Mouse (Mus musculus) adrenal gland, postnatal 36 days (tissue): ENCODE results near the gene Trmt1. TPM values are rescaled to one million over a fixed set of nuclear protein-coding genes. Genes with fewer than 3 reads are reported as not detected.
A peak's percentile ranks its signal among the peaks of the same experiment; 100 is the strongest.
"Not testable (repeated sequence)": the region's sequence is repeated elsewhere in the genome, so short reads cannot be mapped to it uniquely, and the experiment has no call there.

Experiments
- DNase-seq, 2 experiments: peaks; one replicate each; pipeline ENCODE4 v3.0.0; 2021; ENCODE audit warnings: mixed read lengths in 1 of 2
- total RNA-seq, 2 experiments: library from RNA; stranded (reverse); gene quantifications; 2 replicates each; pipeline ENCODE4 v1.2.3; 2021

The Trmt1 gene
- total RNA-seq, 2 experiments from 2014 or later, result 63.8 to 83.7 TPM

DNA sequence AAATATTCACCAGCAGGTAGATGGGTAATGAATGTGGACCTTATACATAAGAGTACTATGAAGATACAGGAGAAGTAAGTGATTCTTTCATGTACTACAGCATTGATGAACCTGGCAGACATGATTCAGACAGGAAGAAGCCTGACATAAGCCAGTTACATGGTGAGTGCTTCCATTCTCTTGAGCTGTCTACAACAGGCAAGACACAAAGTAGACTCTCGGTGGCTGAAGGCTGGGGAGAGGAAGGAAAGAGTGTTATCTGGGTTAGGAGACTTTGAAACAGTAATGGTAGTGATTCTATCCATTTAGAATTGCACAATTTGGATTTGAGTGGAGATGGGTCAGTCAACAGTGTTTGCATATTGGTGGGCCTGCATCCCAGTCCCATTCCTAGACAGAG lies 27.2 kb upstream of the Trmt1 start:
- no peak for DNase-seq

DNA sequence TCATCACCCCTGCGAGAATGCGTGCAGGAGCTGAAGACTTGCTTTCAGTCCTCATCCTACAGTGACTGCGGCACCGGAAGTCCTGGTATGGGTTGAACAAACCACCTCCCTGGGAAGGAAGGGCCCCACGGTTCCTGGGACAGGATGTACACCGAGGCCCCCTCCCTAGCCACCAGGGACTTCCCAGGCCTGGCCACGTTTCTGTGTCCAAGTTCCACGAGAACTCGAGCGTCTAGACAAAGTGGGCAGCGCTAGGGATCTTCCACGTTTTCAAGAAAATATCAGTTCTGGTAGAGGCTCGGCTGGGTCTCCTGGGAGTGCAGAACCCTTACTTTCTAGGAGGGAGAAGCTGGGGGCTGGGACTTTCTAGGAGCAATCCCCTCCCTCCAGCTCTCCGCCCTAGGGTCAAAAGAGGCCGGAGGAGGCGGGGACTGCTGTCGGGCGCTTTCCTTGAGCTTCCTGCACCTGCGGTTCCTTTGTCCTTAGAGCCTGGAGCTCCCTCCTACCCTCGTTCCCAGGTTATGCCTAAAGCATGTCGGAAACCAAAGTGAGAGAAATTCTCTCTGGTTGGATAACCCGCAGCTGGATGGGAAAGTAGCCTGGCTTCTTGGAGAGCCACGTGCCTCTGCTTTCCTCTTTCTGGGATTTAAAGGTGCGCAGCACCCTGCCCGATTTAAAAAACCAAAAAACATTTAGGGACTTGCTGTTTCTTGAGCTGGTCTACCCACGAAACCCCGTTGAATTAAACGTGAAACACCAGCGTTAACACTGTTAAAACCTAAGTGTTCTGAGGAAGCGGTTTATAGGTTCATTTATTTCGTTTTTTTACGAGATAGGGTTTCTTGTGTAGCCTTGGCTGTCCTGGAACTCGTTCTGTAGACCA lies 25.9 kb upstream of the Trmt1 start:
- peak; percentile 59 to 76 for DNase-seq

DNA sequence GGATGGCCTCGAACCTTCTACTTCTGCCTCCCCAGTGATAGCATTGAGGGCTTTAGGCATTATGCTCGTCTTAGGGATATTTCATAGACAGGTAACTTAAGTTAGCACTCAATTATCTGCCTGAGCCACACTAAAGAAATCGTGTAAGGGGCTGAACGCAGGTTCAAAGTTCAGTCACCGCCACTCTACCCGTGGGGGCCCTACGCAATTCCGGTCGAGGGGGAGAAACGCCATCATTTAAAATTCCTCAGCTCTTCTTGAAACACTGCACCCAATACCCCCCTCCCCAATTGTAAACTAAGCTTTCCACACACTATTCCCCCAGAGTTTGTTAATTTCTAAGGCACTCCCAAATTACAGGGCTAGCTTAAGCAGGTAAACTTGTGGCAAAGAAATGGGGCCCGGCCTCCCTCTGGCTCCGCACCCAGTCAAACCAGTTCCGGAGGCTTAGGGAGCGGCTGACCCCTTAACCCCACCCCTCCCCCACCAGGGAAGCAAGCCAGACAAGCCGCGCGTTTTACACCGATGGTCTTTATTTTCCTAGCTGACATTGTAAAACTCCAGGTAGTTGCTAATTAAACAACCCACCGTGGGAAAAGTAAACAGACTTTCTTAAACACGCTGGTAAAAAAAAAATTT lies 25.2 kb upstream of the Trmt1 start:
- peak; percentile 45 to 78 for DNase-seq

DNA sequence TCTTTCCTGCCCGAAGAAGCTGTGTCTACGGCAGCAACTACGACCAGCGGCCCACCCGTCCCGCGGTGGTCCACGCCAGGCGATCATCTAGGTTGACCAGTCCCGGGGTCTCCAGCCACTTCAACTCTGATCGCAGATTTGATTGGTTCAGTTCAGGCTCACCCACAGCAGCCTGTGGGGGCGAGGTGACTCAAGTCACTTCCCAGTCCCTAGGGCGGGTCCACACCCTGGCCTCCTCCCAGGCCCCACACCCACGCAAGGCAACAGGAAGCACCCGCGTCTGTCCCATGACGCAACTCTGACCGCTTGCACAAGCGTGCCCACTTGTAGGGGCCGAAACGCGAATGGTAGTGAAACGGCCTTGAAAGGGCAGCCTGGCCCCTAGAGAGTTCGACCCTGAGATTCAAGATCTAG lies 24.6 kb upstream of the Trmt1 start:
- peak; percentile 95 for DNase-seq

DNA sequence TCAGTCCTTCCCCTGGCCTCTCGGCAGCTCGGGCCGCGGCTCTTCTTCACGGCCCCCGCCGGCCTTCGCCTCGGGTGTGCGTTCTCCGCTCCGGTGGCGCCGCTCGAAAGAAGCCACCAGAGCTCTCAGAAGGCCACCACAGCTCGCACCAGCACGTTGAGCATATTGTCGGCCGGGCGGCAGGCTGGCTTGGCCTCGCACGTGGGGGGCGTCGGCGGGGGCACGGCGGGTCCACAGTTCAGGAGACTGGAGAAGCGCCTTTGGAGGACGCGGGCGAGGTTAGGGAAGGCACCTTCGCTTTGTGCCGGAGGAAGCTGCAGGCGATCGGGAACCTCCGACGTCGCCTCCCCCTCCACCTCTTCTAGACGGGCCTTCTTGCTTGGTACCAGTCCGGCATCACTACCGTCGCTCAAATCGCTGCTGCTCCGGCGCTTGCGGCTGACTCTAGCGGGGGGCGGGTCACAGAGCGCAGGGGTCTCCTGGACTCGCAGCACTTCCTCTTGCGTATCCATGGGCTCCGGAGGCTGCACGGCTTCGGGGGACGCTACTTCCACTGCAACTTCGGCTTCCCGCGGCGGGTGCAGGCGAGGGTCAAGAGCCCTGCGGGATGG lies 24.0 kb upstream of the Trmt1 start:
- DNase-seq, result peak; percentile 45 to 61

DNA sequence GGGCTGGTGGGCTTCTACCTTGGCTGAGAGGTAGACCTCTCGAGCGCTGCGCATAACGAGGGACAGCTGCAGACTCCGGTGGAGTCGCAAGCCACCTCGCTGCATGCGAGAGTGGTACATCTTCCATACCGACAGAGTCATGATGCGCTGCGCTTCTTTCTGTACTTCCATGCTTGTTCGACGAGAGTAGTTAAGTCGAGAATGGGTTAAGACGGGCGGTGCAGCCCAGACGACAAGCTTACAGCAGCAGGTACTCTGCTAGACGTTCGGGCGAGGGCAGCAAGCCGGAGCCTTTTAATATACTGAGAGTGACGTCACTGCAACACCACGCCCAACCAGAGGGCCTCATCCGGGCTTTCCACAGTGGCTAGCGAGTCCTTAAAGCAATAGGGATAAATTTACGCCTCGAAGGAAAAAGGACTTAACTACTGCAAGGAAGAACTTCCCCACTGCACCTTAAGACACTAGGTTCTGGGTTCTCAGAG lies 23.5 kb upstream of the Trmt1 start, which contains the start of gene Ier2:
Gene Ier2, minus strand, starts transcription at position 272 of the 485 bp plus-strand sequence.
- DNase-seq, result peak; percentile 95 to 96

DNA sequence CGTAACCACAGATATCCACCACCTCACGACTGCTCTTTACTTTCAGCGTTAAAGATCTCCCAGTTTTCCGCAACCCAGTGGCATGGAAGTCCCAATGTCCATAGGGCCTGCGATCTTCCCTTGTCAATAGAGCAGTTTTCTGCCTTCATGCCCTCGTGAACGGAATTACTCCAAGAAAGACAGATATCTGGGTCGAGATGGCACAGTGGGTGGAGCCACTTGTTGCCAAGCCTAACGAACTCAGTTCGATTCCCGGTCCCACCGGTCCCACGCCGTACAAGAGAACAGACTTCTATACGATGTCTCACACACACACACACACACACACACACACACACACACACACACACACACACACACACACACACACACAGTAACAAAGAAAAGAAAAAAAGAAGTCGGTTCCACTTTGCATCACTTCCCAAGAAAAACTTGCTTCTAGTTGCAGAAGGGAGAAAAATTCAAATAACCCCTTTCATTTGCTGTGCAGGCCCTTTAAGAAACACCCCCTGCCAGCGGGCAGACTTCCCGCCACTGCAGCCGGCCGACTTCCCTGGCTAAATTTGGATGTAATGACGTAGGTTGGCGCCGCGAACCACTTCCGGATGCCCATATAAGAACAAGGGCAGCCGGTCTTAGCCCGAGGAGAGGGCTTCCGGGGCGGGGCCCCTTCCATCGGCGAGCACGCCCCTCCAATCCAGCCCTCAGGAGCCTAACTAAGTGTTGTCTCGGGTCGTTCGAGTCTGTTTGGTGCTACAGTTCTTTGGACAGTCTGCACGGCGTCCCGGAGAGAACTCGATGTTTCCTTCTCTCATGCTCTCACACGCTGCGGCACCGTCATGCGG lies 22.4 kb upstream of the Trmt1 start:
- peak; percentile 97 to 98 for DNase-seq

DNA sequence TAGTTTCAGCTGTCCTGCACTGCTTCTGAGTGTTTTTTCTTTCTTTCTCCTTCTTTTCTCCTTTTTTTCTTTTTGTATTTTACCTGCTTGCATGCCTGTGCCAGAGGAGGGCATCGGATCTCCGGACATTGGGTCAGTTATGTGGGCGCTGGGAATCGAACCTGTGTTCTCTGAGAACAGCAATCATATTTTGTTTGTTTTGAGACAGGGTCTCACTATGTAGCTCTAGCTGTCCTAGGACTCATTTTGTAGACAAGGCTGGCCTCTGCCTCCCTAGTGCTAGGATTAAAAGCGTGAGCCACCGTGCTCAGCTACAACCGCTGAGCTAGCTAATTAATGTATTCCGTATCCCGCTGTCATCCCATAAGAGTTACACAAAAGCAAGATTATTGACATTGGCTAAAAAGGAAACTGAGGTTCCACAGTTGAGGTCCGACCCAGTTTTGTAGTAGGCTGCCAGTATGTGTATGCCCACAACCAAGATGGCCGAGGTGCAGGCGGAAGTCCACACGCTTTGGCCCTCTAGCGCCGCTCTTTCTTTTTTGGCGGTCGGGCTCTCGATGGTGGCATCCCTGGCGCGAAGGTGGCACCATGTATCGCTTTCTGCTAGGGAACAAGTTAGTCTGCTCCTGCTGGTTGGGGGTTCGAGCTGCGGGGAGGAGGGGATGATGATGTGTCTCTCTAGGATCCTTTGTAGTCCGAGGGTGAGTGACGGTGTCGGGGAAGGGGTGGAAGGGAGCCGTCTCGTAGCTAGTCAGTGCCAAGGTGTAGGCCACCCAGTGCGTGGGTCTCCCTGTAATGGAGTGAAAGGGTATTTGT lies 21.3 kb upstream of the Trmt1 start:
- peak; percentile 87 for DNase-seq

DNA sequence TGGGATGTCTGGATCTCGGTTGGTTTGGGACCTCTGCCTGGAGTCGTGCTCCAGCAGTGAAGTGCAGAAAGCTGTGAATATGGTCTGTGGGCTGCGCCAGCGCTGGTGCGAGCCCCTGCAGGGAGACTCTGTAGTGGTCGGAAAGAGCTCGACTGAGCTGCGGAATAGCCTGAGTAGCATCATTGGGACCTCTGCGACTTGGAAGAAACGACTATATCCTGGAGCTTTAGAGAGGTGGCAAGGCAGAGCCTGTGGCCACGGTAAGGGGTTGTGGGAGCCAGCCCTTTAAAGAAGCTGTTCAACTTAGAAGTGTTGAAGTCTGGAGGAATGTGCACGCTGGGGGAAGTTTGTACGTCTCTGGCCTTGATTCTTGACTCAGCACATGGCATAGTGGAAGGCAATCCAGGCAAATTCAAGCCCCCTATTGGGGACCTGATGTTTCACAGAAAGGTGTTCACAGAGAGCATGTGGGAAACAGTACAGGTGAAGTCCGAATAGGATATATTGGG lies 20.7 kb upstream of the Trmt1 start:
- no peak for DNase-seq

DNA sequence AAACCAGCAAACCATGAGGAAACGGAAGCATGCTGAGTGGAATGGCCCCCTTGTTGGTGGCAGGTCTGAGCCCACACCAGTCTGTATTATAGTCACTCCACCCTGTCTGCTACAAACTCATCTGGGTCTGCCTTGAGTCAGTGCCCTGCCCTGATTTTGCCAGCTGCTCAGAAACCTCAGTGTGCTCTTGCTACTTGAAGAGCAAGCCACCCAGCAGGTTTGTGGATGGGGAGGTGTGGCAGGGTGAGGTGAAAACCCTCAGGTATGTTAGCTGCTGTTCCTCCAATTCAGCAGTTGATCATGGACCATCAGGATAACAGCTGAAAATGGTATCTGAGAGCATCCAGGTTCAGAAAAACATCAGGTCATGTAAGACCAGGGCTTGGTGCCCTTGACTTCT lies 18.0 kb upstream of the Trmt1 start:
- DNase-seq, result no peak

DNA sequence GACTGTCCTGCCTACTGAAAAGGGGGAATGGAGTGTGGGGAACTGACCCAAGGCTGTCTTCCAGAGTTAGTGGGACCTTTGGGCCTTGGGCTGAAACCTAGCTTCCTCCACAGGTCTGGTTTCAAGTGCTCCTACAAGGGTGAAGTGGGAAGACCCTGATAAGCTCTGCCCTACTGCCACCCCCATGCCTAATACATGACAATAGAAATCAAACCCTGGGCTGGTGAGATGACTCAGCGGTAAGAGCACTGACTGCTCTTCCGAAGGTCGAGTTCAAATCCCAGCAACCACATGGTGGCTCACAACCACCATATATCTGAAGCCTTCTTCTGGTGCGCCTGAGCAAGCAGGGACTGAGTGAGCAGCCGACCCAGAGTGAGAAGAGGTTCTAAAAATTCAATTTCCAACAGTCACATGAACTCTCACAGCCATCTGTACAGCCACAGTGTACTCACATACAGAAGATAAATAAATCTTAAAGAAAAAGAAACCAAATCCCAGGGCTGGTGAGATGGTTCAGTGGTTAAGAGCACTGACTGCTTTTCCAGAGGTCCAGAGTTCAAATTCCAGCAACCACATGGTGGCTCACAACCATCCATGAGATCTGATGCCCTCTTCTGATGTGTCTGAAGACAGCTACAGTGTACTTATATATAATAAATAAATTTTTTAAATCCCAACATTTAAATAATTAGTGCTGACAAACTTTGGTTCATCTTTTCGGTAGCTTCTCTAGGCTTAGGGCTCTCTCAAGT lies 17.2 kb upstream of the Trmt1 start:
- DNase-seq, result no peak

DNA sequence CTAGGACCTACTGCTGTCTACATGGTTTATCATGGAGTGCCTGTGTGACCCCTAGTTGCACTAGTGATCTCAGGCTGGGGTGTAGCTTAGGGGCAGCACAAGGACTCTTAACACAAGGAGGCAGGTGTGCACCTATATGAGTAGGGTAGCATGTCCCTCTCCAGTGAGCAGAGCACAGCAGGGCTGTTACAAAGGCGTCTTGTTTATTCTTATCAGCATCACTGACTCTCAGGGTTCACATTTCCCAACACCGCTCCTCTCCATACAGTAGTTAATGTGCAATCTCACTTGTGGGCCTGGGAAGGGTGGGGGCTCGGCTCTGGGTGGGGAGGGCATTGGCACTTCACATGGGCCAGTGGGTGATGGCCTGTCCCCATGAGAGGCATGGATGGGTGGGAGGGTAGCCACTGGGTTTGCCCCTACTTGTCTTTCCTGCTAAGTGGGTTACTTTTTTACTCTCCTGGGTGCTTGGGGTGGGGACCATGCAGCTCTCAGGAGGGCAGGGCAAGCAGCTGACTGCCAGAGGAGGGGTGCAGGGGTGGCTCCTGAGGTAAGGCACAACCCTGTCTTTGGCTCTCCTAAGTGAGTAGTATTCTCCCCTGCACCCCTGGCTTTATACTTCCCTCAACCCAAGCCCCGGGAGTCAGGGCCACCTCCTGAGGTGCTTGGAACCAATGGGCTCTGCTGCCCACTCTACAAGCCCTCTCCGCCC lies 15.7 kb upstream of the Trmt1 start:
- not testable (repeated sequence) for DNase-seq

DNA sequence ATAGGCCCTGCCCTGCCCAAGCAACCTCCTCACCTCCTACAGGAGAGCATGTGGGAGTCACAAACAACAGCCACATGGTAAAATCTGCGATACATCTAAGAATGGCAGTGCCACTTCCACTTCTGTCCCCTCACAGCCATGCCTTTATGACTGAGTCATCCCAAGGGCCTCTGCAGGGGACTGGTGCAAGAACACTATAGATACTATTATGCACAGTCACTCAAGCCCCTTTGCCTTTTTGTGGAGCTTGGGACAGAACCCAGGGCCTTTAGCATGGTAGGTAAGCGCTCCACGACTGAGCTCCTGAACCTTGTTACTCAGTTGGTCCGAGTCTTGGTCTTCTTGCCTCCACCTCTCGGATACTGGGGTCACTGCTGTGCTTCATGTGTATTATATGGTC lies 8.8 kb upstream of the Trmt1 start:
- DNase-seq, result no peak

DNA sequence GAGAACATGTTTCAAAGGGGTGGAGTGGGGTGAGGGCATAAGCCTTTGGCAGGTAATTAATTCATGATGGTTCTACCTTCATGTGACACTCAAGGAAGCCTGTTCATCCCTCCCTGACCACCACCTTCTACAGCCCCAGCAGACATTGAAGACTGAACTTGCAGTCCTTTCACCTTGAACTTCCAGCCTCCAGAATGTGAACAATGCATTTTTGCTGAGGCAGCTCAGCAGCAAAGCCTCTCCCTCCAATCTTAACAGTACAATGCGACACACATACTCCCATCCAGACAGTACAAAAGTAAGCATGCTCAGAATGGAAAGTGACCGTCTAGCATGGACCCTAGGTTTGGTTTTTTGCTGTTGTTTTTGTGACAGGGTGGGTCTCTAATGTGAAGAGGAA lies 4.6 kb upstream of the Trmt1 start:
- DNase-seq, result no peak

DNA sequence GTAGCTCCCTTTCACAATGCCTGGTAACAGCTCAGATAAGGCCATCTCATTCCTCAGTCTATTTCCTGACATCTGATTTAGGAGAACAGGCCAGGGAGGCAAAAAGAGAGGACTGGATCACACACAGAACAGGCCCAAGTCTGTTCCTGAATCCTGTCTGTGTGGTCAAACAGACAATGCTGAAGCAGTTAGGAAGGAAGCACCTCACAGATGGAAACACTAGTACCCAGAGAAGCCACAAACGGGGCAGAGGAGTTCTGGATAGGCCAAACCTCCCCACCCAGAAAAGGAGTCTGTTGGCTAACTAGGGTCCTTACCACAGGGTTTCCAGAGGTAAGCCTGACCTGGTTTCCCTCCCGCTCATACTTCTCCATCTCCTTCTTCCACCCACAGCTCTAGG lies 3.9 kb upstream of the Trmt1 start:
- no peak for DNase-seq

DNA sequence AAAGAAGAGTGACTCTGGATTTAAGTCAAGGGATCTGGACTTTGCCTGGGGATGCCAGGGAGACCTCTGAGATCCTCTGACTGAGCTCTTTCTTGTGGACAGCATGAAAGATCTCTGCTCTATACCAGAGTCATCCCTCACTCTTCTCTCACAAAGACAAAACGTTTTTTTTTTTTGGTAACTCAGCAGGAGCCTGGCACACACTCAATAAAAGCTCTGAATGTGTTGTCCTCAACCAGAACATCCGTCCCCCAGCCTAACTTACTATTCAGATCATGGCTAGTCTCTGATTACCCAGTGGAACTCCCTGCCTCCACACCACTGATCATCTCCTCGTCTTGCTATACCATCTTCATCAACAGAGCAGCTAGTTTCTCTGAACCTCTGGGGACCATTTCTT lies 1.6 kb upstream of the Trmt1 start:
- DNase-seq, result no peak

DNA sequence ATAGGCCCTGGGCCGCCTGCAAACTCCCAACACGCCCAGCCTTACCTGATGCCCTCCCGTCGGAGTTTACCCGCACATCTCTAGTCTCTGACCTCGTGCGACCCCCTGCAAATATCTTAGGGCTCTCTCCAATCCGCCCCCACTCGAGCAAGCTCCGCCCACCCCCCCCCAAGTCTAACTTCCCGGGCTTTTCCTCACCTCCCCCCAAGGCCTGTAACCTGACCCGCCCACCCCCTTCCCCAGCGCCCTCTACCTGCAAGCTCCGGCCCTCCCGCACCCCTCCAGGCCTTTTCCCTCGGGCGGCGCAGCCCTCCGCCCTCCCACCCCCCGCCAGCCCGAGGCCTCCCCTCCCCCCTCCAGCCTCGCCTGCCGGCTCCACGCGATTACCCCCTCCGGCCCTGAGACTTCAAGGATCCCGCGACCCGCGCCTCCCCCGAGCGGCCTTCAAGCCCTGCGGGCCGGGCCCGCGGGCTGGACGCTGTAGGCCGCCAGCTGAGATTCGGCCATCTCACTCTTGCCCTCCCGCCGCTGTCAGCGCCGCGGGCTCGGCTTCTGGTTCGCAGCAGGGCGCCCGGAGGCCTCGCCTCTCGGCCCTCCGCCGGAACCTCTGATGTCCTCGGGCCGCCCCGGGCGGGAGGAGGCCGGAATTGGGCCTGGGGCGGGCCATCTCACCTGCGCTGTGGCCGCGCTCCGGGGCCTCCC lies 1.0 kb downstream of the Trmt1 start:
- DNase-seq, result peak; percentile 54 to 56

DNA sequence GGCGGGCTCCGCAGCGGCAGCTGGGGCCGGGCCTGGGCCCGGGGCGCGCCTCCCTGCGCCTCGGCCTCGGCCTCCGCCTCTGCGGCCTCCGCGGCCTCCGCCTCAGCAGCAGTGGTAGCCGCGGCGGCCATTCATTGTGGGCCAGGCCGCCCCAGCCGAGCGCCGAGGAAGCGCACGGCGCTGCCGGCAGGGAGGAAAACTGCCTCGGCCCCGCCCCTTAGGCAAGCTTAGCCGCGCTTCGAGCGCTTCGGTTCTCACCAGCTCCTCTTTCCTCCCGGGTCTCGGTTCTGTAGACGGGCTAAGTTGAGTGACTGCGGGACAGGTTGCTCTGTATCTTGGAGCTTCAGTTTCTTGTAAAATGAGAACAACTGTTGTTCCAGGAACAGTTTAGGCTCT lies 1.6 kb downstream of the Trmt1 start, which contains the start of gene Nacc1:
Gene Nacc1, minus strand, starts transcription at position 158 of the 396 bp plus-strand sequence.
- DNase-seq, result peak; percentile 94 to 97
